Mouse (Mus musculus): ENCODE results near the gene Cd22.

Gene Cd22

GRCm38 (mm10) chr7:30820131-30820530, 60.0 kb downstream of the Cd22 start:
- DNase-seq (ENCODE audit: low spot score): no peak
